Mouse (Mus musculus) central nervous system, embryonic 14 days (tissue): Measurements from ENCODE around the gene Vmn1r158. TPM values are rescaled to one million over a fixed set of nuclear protein-coding genes. Genes with fewer than 3 reads are reported as not detected.

ENCODE experiments used
- polyA plus RNA-seq: library from polyadenylated mRNA; depleted of rRNA; stranded (reverse); fragments of >200 nt; gene quantifications from 2 replicates; pipeline ENCODE4 v1.2.3, GENCODE M21; 2012; rRNA removed

Gene Vmn1r158
- polyA plus RNA-seq = not detected in 2 replicates

GRCm38 (mm10) chr7:22790682-22791081, at the start of gene Vmn1r158:
TSS of gene Vmn1r158 (minus strand) at chr7:22790782.

DNA sequence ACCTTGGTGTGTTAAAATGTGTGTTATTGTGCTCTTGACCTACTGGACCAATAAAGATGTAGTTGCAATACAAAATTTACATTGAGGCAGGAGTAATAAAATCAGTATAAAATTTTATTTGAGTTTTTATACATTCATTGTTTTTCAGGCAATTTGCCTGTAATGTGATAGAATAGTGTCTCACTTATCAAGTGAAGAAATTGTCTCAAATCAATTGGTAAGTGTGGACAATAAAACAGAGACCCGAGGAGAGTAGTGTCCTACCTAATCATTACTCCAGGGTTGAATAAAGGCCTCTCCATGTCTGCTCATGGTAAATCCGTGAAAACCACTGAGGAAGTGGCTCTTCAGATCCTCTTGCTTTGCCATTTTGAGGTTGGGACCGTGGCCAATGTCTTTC, 29.2 kb downstream of the Vmn1r158 start, which contains the start of gene Vmn1r157:
Vmn1r157 (plus strand) TSS at position 301 of the 400 bp plus-strand sequence.

Other genes starting within 250 kb of the Vmn1r158 start
- gene Gm4201, start 225.4 kb downstream of the Vmn1r158 start, polyA plus RNA-seq = not detected in 2 replicates
- gene Gm4565, start 202.7 kb downstream of the Vmn1r158 start, polyA plus RNA-seq = not detected in 2 replicates
- gene Vmn1r155, start 132.8 kb downstream of the Vmn1r158 start, polyA plus RNA-seq = not detected in 2 replicates
- not detected in 2 replicates for gene Gm8693, start 98.5 kb downstream of the Vmn1r158 start, polyA plus RNA-seq
- gene Gm4567, start 71.1 kb downstream of the Vmn1r158 start, polyA plus RNA-seq = not detected in 2 replicates
- not detected in 2 replicates for gene Vmn1r157, start 29.1 kb downstream of the Vmn1r158 start, polyA plus RNA-seq
- not detected in 2 replicates for gene Vmn1r159, start 52.8 kb upstream of the Vmn1r158 start, polyA plus RNA-seq
- not detected in 2 replicates for gene Vmn1r160, start 80.4 kb upstream of the Vmn1r158 start, polyA plus RNA-seq
- gene Gm4214, start 193.9 kb upstream of the Vmn1r158 start, polyA plus RNA-seq = not detected in 2 replicates
- gene Gm4216, start 229.1 kb upstream of the Vmn1r158 start, polyA plus RNA-seq = not detected in 2 replicates